Mouse (Mus musculus) natural killer cell, adult 2 months (primary cell): Measurements from ENCODE around the gene Fkbp15.

Source experiments
- DNase-seq, 2 experiments: peaks; one replicate each; pipeline ENCODE4 v3.0.0; 2022; ENCODE audit warnings: low spot score in 2 of 2

Fkbp15 gene

GRCm38 (mm10) chr4:62360088-62360804 lies at the start of gene Fkbp15, which contains the start of gene Slc31a1:
TSS of gene Fkbp15 (minus strand) at chr4:62360548.
TSS of gene Slc31a1 (plus strand) at chr4:62360727.
- peak; percentile 95 for DNase-seq

GRCm38 (mm10) chr4:62409615-62410014 lies 49.3 kb upstream of the Fkbp15 start:
- no peak for DNase-seq

GRCm38 (mm10) chr4:62408601-62409282 lies 48.4 kb upstream of the Fkbp15 start, which contains the start of the genes Cdc26 and Prpf4:
TSS of gene Cdc26 (minus strand) at chr4:62408642.
TSS of gene Prpf4 (plus strand) at chr4:62408797.
- peak; percentile 95 to 97 for DNase-seq

- DNase-seq = peak; percentile 45 to 59
Measured at GRCm38 (mm10) chr4:62407730-62408582, 47.6 kb upstream of the Fkbp15 start.

- no peak for DNase-seq
Measured at GRCm38 (mm10) chr4:62406133-62406532, 45.8 kb upstream of the Fkbp15 start.

- no peak for DNase-seq
Measured at GRCm38 (mm10) chr4:62398956-62399355, 38.6 kb upstream of the Fkbp15 start.

GRCm38 (mm10) chr4:62397616-62398365 lies 37.4 kb upstream of the Fkbp15 start:
- no peak for DNase-seq

- DNase-seq = no peak
Measured at GRCm38 (mm10) chr4:62395806-62396205, 35.5 kb upstream of the Fkbp15 start.

- DNase-seq = no peak
Measured at GRCm38 (mm10) chr4:62393459-62393858, 33.1 kb upstream of the Fkbp15 start.

GRCm38 (mm10) chr4:62391892-62392291 lies 31.5 kb upstream of the Fkbp15 start:
- DNase-seq = no peak

GRCm38 (mm10) chr4:62389592-62390512 lies 29.5 kb upstream of the Fkbp15 start:
- DNase-seq = no peak

GRCm38 (mm10) chr4:62385439-62385838 lies 25.1 kb upstream of the Fkbp15 start:
- DNase-seq = no peak

GRCm38 (mm10) chr4:62384159-62384558 lies 23.8 kb upstream of the Fkbp15 start:
- no peak for DNase-seq

GRCm38 (mm10) chr4:62383752-62384151 lies 23.4 kb upstream of the Fkbp15 start:
- DNase-seq = no peak

- DNase-seq = no peak
Measured at GRCm38 (mm10) chr4:62383207-62383606, 22.9 kb upstream of the Fkbp15 start.

- no peak for DNase-seq
Measured at GRCm38 (mm10) chr4:62379724-62380381, 19.5 kb upstream of the Fkbp15 start.

GRCm38 (mm10) chr4:62376123-62376522 lies 15.8 kb upstream of the Fkbp15 start:
- DNase-seq = no peak

- no peak for DNase-seq
Measured at GRCm38 (mm10) chr4:62374342-62374741, 14.0 kb upstream of the Fkbp15 start.

GRCm38 (mm10) chr4:62373668-62374067 lies 13.3 kb upstream of the Fkbp15 start:
- no peak for DNase-seq
